Mouse (Mus musculus) ZHBTc4 (cell line): ENCODE measurements at regions not wholly inside any gene's neighbourhood (a gene's known extent, or its start where the extent isn't known, plus 50 kb on each side); places are given as distances from the start of the nearest gene placed in this dataset.

Source experiments
- DNase-seq: peaks from one replicate; pipeline ENCODE4 v3.0.0-alpha.2; 2011; ENCODE audit warnings: low read depth, low spot score

GRCm38 (mm10) chr3:106879994-106880393 lies 53.9 kb upstream of the Olfr266 start:
- no peak for DNase-seq

GRCm38 (mm10) chr3:106903198-106903597 lies 77.1 kb upstream of the Olfr266 start:
- DNase-seq: peak; percentile 44

- DNase-seq: no peak
Measured at GRCm38 (mm10) chr3:106906668-106907067, 80.6 kb upstream of the Olfr266 start.

- no peak for DNase-seq
Measured at GRCm38 (mm10) chr3:106936067-106936466, 99.9 kb upstream of the Kcna3 start.

GRCm38 (mm10) chr3:106940095-106940494 lies 95.9 kb upstream of the Kcna3 start:
- DNase-seq: no peak

GRCm38 (mm10) chr3:106955555-106956446 lies 80.2 kb upstream of the Kcna3 start:
- DNase-seq: no peak

GRCm38 (mm10) chr3:106957162-106957895 lies 78.6 kb upstream of the Kcna3 start:
- DNase-seq: no peak

- DNase-seq: no peak
Measured at GRCm38 (mm10) chr3:106958194-106958593, 77.8 kb upstream of the Kcna3 start.

- no peak for DNase-seq
Measured at GRCm38 (mm10) chr3:106960596-106960995, 75.4 kb upstream of the Kcna3 start.

GRCm38 (mm10) chr3:106962466-106962865 lies 73.5 kb upstream of the Kcna3 start:
- DNase-seq: peak; percentile 49

GRCm38 (mm10) chr3:106966198-106966597 lies 69.8 kb upstream of the Kcna3 start:
- no peak for DNase-seq

GRCm38 (mm10) chr3:106967479-106967878 lies 68.5 kb upstream of the Kcna3 start:
- no peak for DNase-seq

- DNase-seq: no peak
Measured at GRCm38 (mm10) chr3:106974114-106974789, 61.7 kb upstream of the Kcna3 start.

GRCm38 (mm10) chr3:106978728-106979127 lies 57.2 kb upstream of the Kcna3 start:
- DNase-seq: no peak

GRCm38 (mm10) chr3:106980914-106981313 lies 55.1 kb upstream of the Kcna3 start:
- DNase-seq: no peak

GRCm38 (mm10) chr3:106981323-106981722 lies 54.6 kb upstream of the Kcna3 start:
- DNase-seq: no peak

GRCm38 (mm10) chr3:106984231-106984630 lies 51.7 kb upstream of the Kcna3 start:
- DNase-seq: no peak
